Mouse (Mus musculus) stomach, embryonic 16.5 days (tissue): ENCODE results near the gene Grin2d. TPM values are rescaled to one million over a fixed set of nuclear protein-coding genes. Genes with fewer than 3 reads are reported as not detected.
A peak's percentile ranks its signal among the peaks of the same experiment; 100 is the strongest.

Source experiments
- ATAC-seq: fragments of 200-750 bp; cut with Nextera tagmentation; 2 replicates; pipeline ENCODE4 v1.8.0; 2017; ENCODE audit warnings: moderate number of reproducible peaks, moderate TSS enrichment; ENCODE audit not compliant: insufficient read depth, low FRiP score
- H3K27ac ChIP-seq: fragments of 300-500 bp; sonication (generic); 2 replicates; pipeline ENCODE4 v1.5.1; 2014; ENCODE audit warnings: low read length
- H3K27me3 ChIP-seq: fragments of 300-500 bp; sonication (generic); 2 replicates; pipeline ENCODE4 v1.6.1; 2014; ENCODE audit warnings: low read length, control low read depth, mixed read lengths; ENCODE audit not compliant: control insufficient read depth, insufficient read depth
- H3K36me3 ChIP-seq: fragments of 300-500 bp; sonication (generic); 2 replicates; pipeline ENCODE4 v1.6.1; 2014; ENCODE audit warnings: low read length; ENCODE audit not compliant: control insufficient read depth, insufficient read depth
- H3K4me1 ChIP-seq: fragments of 300-500 bp; sonication (generic); 2 replicates; pipeline ENCODE4 v1.6.1; 2014; ENCODE audit warnings: low read length, control low read depth, mixed read lengths; ENCODE audit not compliant: control insufficient read depth, insufficient read depth
- H3K4me2 ChIP-seq: fragments of 300-500 bp; sonication (generic); 2 replicates; pipeline ENCODE4 v1.6.1; 2014; ENCODE audit warnings: low read depth, low read length, mixed read lengths
- H3K4me3 ChIP-seq: fragments of 300-500 bp; sonication (generic); replicated peaks from 2 replicates; pipeline ENCODE4 v1.5.1; 2014; ENCODE audit warnings: mild to moderate bottlenecking, low read length
- H3K9ac ChIP-seq: fragments of 300-500 bp; sonication (generic); 2 replicates; pipeline ENCODE4 v1.6.1; 2014; ENCODE audit warnings: low read length
- H3K9me3 ChIP-seq: fragments of 300-500 bp; sonication (generic); replicated peaks from 2 replicates; pipeline ENCODE4 v1.6.1; 2016; ENCODE audit warnings: low read length, control low read depth; ENCODE audit not compliant: control insufficient read depth
- WGBS: fragments of 180-500 bp; shearing (Covaris S2); extraction: QIAGEN DNeasy Blood & Tissue Kit; methylation state at CpG from one replicate; pipeline ENCODE4 v1.1.7; 2014; 5-methylcytosine and 5-hydroxymethylcytosine counted together
- polyA plus RNA-seq: library from polyadenylated mRNA; unstranded; fragments of >200 nt; fragmentation: Nextera tagmentation; extraction: Ambion mirVana; gene quantifications from 2 replicates; pipeline ENCODE4 v1.2.1, GENCODE M21; 2015

The Grin2d gene
- polyA plus RNA-seq, 1 experiment from 2014 or later = 0.23 TPM

DNA sequence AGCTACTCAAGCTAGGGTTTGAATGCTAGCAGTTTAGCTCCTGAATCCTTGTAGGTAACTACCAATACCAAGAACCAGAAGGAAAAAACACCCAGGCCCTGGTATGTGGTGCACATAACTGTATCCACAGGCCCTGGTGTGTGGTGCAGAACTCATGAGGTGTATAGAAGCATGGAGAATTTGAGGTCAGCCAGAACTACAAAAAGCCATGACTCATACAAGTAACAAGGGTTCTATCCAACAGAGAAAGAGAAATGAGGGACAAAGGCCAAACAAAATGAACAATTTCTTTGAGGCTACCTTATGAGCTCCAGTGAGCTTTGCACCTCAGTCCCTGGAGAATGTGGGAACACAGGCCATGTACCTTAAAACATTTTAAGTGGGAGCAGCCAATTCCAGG lies 57.3 kb downstream of the Grin2d start:
- H3K36me3 ChIP-seq = peaks cover 17% of the 10 kb centered on the region
- H3K27me3 ChIP-seq = no peaks in the 10 kb centered on the region
- no peaks in the 10 kb centered on the region for H3K9me3 ChIP-seq
- H3K4me3 ChIP-seq = no peak overlapping the region
- no peak overlapping the region for H3K9ac ChIP-seq
- no peak for ATAC-seq
- H3K4me2 ChIP-seq = no peak overlapping the region
- no peaks in the 10 kb centered on the region for H3K4me1 ChIP-seq
- H3K27ac ChIP-seq = no peak overlapping the region

DNA sequence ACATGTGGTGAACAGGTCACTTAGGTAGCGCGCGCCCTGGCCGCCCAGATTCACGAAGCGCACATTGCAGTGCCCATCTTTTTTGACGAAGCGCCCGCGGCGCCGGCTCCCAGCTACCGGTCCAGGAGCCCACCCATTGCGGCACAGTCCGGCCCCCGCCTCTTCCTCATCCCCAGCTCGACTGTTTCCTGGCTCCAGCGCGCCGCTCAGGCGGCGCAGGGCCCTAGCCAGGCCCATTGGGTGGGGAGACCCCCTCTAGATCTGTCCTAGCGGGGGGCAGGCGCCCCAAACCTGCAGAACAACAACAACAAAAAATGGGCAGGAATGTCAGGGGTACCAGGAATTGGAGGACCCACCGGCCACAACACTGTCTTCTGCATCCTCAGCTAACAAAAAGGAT lies 58.3 kb downstream of the Grin2d start:
- H3K27ac ChIP-seq = no peak overlapping the region
- no peaks in the 10 kb centered on the region for H3K27me3 ChIP-seq
- H3K9me3 ChIP-seq = no peaks in the 10 kb centered on the region
- H3K9ac ChIP-seq = no peak overlapping the region
- H3K4me1 ChIP-seq = peaks cover 5% of the 10 kb centered on the region
- H3K36me3 ChIP-seq = peaks cover 6% of the 10 kb centered on the region; the same call in 1 of the 2 replicates
- 18% methylated on average over 25 of the region's 25 CpGs for WGBS
- no peak for ATAC-seq
- H3K4me2 ChIP-seq = peak overlapping the region; percentile 39
- H3K4me3 ChIP-seq = peak overlapping the region; percentile 13

DNA sequence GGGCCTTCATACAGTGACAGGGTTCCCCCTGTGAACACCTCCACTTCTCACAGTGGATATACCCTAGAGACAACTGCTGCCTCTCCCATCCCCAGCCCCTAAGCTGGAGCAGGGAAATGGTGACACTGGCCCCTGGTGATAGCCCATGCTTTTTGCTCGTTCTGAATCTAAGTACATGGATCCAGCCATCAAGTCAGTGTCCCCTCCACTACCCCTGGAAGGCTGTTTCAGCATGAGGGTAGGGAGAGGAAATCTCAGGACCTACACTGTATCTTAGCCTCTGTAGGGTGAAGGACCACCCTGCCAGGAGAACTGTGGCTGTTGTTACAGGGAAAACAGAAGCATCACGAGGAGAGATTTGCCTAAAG lies 62.2 kb downstream of the Grin2d start:
- ATAC-seq = no peak
- no peaks in the 10 kb centered on the region for H3K27me3 ChIP-seq
- H3K4me2 ChIP-seq = no peak overlapping the region
- H3K9me3 ChIP-seq = no peaks in the 10 kb centered on the region
- 64% methylated on average over 2 of the region's 2 CpGs for WGBS
- no peak overlapping the region for H3K9ac ChIP-seq
- no peak overlapping the region for H3K27ac ChIP-seq
- H3K4me3 ChIP-seq = no peak overlapping the region
- peaks cover 17% of the 10 kb centered on the region for H3K4me1 ChIP-seq
- peaks cover 2% of the 10 kb centered on the region; the same call in 1 of the 2 replicates for H3K36me3 ChIP-seq

DNA sequence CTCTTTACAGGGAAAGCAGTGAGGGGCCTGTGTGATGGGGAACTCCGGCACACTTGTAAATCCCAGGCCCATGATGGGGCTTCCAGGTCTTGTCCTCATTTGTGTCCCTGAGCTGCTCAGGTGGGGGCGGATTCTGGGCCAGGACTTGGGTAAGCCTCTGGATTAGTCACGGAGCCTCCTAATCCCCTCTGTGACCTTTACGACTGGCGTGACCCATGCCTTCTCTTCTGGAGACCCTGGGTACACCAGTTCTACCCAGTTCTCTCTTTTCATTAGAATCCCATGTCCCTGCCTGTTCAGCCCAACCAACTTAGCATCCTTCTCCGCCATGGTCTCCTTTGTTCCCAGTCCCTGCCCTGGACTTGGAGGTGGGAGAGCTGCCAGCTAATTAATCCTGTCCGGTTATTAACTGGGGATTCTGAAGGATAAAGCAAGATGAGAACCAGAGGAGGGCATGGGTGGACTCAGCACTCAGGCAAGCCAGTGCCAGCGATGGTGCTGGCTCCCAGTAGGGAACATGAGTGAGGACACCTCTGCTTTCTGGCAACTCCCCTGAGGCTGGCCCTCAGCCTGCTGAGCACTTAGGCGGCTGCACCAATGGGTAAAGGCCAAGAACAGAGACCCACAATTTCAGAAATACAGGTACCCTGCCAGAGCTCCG lies 62.7 kb downstream of the Grin2d start:
- WGBS = 56% methylated on average over 10 of the region's 10 CpGs
- H3K27me3 ChIP-seq = no peaks in the 10 kb centered on the region
- H3K4me2 ChIP-seq = peak overlapping the region; percentile 65
- H3K27ac ChIP-seq = no peak overlapping the region
- H3K4me3 ChIP-seq = no peak overlapping the region
- peaks cover 7% of the 10 kb centered on the region for H3K36me3 ChIP-seq
- H3K4me1 ChIP-seq = peaks cover 17% of the 10 kb centered on the region
- no peaks in the 10 kb centered on the region for H3K9me3 ChIP-seq
- no peak for ATAC-seq
- peak overlapping the region; percentile 21; the same call in 1 of the 2 replicates for H3K9ac ChIP-seq

DNA sequence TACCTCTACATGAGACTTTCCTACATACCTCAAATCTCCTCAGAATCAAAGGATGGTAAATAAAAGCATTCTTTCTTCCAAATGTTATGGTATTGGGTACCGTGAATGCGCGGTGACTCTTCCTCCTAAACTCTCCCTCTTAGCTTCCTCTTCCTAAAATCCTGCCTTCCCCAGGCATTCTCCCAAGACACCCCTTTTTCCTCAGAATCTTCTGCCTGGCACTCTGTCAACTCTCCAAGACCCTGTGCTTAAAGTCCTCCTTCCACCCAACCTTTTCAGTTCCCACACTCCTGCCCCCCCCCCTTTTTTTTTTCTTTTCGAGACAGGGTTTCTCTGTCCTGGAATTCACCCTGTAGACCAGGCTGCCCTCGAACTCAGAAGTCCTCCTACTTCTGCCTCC lies 63.3 kb downstream of the Grin2d start:
- H3K27ac ChIP-seq = no peak overlapping the region

DNA sequence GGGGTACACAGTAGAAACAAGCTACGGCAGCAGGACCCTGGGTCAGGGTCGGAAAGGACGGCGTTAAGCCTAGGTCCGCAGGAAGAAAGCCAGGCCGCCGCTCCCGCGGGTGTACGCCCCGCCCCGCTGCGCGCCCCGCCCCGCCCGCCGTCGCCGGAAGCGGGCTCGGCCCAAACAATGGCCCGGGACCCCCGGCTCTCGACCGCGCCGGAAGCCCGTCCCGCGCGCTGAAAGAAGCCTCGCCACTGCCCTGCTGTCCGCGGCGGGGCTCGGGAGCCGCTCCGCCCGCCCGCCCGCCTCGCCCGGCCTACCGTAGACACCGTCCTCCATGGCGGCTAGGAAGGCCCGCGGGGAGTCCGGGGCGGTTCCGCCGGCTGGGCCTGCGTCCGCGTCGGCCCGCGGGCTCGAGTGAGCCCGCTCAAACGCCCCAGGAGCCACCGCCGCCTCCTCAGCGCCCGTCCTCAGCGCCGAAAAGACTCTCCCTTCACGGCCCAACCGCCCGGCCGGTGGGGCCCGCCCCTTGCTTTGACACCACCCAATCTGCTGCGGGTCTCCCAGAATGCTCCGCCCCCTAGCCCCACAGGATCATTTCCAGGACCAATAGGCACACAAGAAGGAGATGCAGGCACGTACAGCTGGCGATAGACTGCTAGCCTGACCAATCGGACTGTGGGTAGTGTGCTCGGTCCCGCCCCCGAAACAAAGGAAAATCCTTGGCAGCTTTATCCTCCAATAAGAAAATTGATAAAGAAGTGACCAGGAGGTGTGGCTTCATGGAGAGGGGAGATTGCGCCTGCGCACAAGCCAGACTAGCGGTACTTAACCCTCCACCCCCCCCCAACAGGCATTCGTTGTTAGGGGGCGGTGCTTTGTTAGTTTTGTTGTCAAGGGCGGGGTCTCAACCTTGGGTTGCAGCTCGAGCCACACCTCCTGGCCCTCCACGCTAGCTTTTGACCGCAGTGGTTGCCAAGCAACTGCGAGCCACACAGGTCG lies 64.1 kb downstream of the Grin2d start, which contains the start of gene Cyth2:
Gene Cyth2 (minus strand): TSS at position 795 of the 993 bp plus-strand sequence.
- no peaks in the 10 kb centered on the region for H3K27me3 ChIP-seq
- peaks cover 17% of the 10 kb centered on the region for H3K4me1 ChIP-seq
- peaks cover 20% of the 10 kb centered on the region for H3K36me3 ChIP-seq
- peak within 1 kb of the TSS; percentile 99 for H3K4me3 ChIP-seq
- peak; percentile 99 for ATAC-seq
- H3K4me2 ChIP-seq = peak within 1 kb of the TSS; percentile 83
- H3K9ac ChIP-seq = peak within 1 kb of the TSS; percentile 100
- WGBS = under 1% methylated on average over 90 of the region's 92 CpGs
- H3K27ac ChIP-seq = peak within 1 kb of the TSS; percentile 100
- no peaks in the 10 kb centered on the region for H3K9me3 ChIP-seq

More for the DNA sequence above, 63.3 kb downstream of the Grin2d start:
- peak overlapping the region; percentile 31; the same call in 1 of the 2 replicates for H3K9ac ChIP-seq
- peak overlapping the region; percentile 65 for H3K4me2 ChIP-seq
- ATAC-seq = no peak
- H3K27me3 ChIP-seq = no peaks in the 10 kb centered on the region
- peak overlapping the region; percentile 43 for H3K4me3 ChIP-seq
- peaks cover 17% of the 10 kb centered on the region for H3K4me1 ChIP-seq
- no peaks in the 10 kb centered on the region for H3K9me3 ChIP-seq
- H3K36me3 ChIP-seq = peaks cover 13% of the 10 kb centered on the region
- WGBS = 6% methylated on average over 5 of the region's 5 CpGs

DNA sequence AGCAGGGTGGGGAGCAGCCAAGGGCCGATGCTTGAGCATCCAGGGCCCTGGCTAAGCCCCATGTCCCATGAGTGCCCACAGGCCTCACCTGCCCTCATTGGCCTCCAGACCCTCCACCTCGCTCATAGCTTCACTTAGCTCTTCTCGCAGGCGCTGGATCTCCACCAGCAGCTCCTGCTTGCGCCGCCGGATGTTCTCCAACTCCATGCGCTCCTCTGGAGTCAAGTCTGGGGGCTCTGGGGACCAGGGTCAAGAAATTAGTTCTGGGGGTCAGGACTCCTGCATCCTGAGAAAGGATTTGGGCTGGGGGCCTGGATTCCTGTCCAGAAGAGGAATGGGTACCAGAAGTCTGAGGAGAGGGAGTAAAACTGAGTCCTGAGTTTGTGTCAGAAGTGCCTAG lies 65.3 kb downstream of the Grin2d start:
- H3K27ac ChIP-seq = no peak overlapping the region

DNA sequence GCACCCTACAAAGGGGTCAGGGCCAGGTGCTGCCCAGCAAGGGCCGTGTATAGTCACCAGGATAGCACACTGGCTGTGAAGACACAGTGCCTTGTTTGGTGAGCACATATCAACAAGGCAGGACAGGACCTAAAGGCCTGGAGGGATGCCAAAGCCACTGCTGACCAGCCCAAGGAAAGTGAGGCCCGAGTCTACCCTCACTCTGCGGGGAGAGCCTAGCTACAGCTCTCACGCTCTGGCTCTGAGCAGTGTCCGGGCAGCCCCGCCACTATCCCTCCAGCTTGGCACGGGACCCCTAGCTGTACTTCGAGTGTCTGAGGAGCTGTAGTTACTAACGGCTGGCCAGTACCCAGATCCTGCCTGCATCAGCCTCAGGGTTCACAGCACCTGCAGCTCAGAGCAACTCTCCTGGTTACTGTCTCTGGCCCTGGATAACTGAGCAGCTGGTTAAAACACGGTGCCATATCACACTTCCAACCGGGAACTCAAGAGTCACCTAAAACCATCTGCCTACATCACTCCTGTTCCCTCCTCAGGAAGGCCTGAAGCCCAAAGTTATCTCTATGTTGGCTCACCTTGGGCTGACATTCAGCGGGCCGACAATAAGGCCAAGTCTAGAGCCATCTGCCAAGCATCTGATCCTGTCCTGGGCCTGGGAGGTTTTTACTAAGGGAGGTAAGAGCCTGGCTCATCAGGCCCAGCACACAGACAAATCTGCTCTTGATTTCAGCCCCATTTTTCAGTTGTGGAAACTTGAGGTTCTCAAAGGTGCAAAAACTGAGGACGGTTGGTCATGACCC lies 68.7 kb downstream of the Grin2d start:
- no peaks in the 10 kb centered on the region for H3K9me3 ChIP-seq
- peaks cover 21% of the 10 kb centered on the region for H3K36me3 ChIP-seq
- H3K27me3 ChIP-seq = no peaks in the 10 kb centered on the region
- no peak overlapping the region for H3K4me3 ChIP-seq
- no peak overlapping the region for H3K4me2 ChIP-seq
- no peak overlapping the region for H3K27ac ChIP-seq
- 82% methylated on average over 14 of the region's 14 CpGs for WGBS
- H3K4me1 ChIP-seq = peaks cover 11% of the 10 kb centered on the region
- no peak for ATAC-seq
- no peak overlapping the region for H3K9ac ChIP-seq

More for the DNA sequence above, 65.3 kb downstream of the Grin2d start:
- H3K4me3 ChIP-seq = peak overlapping the region; percentile 99
- 73% methylated on average over 8 of the region's 8 CpGs for WGBS
- peaks cover 17% of the 10 kb centered on the region for H3K4me1 ChIP-seq
- H3K36me3 ChIP-seq = peaks cover 21% of the 10 kb centered on the region
- peak overlapping the region; percentile 100 for H3K9ac ChIP-seq
- no peaks in the 10 kb centered on the region for H3K9me3 ChIP-seq
- no peaks in the 10 kb centered on the region for H3K27me3 ChIP-seq
- H3K4me2 ChIP-seq = peak overlapping the region; percentile 83
- no peak for ATAC-seq
